Mouse (Mus musculus) CD4-positive, CD25-positive, alpha-beta regulatory T cell, adult 2 months (primary cell): Measurements from ENCODE around the gene Polr3b.

Experiments
- DNase-seq: peaks from one replicate; pipeline ENCODE4 v3.0.0-alpha.2; 2012; ENCODE audit warnings: low read depth, low spot score

Polr3b gene

DNA sequence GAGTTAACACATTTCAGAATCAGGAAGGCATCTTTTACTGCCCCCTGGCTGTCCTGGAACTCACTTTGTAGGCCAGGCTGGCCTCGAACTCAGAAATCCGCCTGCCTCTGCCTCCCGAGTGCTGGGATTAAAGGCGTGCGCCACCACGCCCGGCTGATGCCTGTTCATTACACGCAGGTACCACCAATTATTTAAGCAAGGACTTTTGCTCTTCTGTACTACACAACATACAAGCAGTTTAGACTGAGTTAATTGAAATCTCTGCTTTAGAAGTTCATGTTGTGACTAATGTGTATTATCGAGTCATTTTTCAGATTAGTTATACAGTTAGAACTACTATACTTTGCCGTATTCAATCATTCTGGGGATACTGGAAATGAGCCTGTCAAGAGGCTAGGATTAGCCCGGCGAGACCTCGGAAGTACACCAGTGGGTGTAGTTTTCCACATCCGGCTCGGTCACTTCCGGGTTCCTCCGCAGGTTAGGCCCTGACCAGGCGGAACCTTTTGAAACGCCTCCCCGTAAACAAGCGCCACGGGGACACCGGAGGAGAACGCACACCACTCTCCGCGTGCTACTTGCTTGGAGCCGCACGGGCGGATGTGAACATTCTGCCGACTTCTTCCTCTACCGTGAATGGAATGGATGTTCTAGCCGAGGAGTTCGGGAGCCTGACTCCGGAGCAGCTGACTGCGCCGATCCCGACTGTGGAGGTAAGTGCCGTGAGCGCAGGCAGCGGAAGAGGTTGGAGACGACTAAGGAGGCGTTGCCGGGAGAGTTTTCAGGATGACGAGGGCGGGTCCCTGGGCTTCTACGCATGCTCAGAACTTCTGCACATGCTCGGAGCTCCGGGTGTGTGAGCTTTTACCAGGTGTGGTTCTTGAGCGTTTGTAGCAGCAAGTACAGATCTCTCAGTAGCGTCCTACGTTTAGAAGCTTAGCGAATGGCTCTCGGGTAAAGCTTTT is at the start of gene Polr3b:
TSS of gene Polr3b (plus strand) at position 467 of the 965 bp plus-strand sequence.
- peak; percentile 93 for DNase-seq

DNA sequence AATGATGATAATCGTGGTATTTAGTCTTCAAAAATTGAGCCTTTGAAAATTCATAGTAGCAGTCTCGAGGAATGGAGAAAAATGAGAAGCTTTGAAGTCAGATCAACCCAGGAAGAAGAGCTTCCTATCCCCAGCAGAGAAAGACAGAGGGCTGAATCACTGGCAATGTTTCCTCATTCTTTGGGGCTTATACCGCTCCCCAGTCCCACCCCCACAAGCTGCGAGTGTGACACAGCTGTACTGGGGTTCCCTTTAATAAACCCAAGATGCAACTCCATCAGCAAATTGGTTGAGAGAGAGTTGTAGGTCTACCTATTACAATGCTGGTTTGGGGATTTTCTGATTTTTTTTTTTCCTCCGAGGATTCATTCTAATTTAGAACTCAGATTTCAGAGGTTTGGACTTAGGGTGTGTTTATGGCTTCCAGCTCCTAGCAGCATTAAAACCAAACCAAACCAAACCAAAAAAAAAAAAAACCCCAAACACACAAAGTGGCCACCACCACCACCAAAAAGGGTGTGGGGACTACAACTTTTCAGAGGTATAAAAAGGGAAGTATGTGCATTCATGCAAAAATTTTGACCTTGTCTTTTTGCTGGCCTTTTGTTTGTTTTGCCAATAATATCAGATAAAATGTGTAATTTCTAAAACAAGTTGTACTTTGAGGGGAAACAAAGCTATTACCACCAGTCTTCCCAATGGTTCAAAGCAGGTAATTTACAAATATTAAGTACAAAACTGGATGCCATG is 48.2 kb upstream of the Polr3b start:
- no peak for DNase-seq

DNA sequence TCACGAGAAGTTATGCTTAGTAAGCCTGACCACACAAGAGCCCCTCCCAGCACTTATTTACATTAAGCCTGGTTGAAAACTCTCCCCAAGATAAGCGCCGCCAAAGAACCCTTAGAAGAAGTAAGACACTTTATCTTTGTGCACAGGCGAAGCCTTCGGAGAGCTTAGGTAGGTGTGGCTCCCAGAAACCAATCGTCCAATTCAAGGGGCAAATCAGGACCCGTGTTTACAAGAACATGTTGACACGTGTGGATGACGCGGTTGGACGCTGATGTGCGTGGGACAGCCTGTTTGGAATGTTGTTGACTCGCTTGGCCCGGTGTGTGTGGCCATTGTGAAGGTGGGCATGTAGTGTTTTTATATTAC is 46.1 kb upstream of the Polr3b start:
- no peak for DNase-seq

DNA sequence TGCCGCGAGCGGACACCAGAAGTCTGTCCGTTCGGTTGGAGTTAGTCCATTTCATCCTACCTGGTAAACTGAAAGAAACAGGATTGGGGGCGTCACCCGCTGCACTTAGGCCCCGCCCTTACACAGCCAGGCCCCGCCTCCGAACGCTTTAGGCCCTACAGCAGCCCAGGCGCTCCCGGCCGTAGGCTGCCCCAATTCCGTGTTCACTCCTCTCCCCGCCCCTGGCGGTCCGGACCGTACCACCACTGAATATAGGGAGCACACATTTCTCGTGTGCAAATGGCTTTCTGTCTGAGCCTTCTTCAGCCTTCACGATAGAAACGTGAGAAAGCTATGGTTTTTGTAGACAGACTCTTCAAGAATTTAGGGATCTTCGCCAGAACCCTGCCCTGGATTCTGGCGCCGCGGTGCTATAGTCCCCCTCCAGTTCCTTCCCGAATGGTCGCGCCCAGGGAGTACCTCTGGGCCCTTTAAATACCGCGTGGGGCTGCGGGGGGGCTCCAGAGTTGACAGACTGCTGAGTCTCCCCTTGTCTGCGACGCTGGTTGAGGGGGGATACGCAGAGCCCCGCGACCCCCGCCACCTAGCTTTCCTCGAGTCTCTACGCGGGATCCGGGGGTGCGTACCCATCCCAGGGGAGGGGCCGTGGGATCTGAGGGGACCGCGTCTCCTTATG is 45.6 kb upstream of the Polr3b start, which contains the start of gene Tcp11l2:
TSS of gene Tcp11l2 (plus strand) at position 232 of the 676 bp plus-strand sequence.
- DNase-seq = peak; percentile 97

DNA sequence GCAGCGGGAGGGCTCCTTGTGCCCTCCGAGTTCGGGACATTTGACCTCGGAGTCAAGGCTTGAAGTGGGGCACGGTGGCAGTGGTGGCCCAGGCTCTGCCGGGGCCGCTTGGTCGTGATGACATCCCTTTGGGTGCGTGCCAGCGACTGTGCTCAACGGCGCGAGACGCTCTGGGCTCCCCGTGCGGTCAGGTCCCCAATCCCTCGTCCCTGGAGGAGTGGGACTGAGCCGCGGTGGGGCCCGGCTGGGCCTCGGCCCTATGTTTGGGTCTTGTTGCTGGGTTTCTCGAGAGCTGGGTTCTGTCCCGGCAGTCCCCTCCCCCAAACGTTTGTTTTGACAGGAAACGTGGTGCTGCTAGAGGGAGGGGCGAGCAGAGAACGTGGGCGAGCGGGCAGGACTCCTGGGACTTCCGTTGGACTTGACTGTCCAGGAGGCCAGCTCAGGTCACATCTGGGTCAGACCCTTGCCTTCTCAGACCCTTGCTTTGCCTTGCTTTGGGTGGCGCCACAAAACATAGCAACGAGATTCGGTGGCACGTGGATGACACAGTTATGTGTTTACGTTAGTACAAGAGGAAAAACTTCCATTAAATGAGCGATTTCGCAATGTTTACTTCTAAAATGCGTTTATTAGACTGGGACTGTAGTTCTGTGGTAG is 44.9 kb upstream of the Polr3b start:
- peak; percentile 88 for DNase-seq

DNA sequence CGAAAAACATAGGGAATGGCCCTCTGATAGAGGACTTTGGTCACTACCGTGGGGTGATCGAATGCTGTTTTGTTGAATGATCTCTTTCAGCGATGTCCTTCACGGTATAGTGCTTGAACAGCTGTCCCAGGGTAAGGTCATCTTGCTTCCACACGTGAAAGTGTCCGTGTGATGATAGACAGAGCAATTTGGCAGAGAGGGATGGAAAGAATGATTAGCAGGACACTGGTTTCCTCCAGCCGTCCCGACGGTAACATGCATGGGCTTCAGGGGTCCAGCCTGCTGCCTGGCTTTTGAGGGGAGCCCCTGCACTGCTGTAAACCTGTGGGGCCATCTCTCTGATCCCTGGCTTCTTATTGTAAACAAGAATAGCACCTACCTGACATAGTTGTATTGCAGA is 43.4 kb upstream of the Polr3b start:
- DNase-seq = no peak

DNA sequence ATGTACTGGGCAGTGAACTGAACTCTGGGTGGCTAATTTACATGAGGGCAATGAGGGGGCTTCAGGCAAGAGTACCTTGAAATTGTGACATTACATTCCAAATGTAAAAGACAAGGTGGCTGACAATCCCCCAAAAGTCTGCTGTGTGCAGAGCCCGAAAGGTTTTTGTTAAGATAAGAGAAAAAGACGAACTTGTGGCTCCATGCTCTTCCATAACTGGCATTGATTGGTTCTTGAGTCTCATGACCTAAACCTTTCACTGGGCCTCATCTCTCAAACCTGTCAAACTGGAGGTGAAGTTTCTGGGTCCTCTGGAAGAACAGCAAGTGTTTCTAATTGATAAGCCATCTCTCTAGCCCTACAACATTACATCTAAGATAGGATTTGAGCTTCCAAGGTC is 42.6 kb upstream of the Polr3b start:
- DNase-seq = no peak

DNA sequence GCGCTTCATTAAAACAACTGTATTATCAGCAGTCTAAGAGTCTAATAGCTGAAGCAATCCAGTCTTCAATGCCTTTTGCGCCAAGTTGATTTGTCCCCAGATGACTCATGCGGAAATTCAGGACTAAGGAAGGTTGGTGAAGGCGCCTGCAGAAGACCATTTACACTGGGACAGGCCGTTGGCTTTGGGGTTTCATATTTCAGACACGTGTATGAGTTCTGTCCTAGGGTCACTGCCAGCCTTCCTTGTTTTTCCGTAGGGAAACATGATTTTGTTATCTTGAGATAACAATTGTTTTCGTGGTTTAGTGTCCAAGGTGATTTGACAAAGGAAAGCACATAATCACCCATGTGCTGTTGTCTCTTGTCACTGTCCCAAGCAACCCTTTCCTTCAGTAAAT is 40.9 kb upstream of the Polr3b start:
- no peak for DNase-seq

DNA sequence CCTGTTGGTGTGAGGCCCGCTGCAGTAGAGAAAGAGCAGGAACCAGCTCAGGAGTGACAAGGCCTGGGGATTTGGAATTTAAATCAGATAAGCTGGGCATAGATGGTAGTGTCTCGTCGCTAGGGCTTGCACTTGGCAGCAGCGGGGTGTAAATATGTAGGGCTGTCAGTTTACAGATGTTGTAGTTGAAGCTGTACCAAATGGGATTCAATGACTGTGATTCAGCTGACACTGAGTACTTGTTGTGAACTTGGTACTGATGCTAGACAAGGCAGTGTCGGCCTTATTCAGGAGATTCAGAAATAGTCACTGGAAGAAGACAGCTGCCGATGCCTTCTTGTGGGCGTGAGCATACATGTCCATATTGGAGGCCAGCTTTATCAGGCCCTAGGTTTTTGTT is 39.9 kb upstream of the Polr3b start:
- no peak for DNase-seq

DNA sequence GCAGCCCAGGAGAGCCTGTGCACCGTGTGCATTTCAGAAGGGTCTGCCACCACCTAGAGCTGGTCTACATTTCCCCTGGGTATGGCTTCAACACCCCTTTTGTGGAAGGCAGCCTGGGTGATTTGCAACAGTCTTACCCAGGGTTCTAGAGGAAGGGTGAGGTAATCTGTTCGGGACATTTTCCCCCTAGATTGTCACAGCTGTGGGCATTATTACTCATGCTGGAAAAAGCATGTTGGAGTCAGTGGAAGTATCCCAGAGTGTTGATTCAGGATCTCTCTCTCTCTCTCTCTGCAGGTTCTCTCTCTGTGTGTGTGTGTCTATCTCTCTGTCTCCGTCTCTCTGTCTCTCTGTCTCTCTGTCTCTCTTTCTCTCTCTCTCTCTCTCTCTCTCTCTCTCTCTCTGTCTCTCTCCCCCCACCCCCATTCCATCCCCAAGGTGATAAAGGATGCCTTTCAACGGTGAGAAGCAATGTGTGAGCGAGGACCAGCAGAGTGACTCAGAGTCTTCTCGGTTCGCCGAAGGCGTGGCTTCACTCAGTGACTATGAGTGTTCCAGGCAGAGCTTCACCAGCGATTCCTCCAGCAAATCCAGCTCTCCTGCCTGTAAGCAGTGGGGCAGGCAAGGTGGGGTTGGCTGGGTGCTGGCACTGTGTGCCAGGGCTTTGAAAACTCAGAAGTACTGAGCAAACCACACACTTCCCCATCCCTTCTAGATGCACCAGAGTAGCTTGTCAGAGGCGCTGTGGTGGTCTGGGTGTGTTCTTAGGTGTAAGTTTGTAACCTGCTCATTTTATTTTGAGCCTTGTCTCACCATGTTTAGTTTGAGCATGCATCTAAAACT is 37.4 kb upstream of the Polr3b start:
- DNase-seq = peak; percentile 9

DNA sequence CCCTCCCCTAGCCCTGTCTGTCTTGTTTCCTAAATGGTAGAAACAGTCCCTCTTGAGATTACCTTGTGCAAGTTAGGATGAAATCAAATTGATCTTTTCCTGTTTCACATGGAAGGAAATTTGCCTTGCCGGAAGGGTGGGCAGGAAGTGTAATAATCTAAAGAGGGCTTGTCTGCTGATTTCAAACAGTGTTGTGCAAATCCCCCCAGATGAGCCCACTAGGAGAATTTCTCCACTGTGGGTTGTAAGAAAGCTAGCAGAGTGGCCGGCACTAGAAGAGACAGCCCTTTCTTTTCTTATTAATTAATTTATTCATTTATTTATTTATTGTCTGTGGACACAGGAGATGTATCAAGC is 36.8 kb upstream of the Polr3b start:
- no peak for DNase-seq

DNA sequence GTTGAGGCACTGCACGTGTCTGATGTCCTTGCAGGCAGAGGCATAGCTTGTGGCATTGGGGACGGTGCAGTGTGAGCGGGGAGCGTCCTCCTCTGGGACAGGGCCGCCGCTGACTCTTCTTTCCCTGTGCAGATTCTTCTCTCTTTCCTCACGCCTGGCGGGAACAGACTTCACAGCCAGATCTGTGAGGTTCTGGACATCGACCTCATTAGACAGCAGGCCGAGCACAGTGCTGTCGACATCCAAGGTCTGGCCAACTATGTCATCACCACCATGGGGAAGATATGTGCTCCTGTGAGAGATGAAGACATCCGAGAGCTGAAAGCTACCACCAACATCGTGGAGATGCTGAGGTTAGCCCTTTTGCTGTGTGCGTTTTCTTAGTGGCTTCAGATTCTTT is 31.1 kb upstream of the Polr3b start:
- DNase-seq = no peak

DNA sequence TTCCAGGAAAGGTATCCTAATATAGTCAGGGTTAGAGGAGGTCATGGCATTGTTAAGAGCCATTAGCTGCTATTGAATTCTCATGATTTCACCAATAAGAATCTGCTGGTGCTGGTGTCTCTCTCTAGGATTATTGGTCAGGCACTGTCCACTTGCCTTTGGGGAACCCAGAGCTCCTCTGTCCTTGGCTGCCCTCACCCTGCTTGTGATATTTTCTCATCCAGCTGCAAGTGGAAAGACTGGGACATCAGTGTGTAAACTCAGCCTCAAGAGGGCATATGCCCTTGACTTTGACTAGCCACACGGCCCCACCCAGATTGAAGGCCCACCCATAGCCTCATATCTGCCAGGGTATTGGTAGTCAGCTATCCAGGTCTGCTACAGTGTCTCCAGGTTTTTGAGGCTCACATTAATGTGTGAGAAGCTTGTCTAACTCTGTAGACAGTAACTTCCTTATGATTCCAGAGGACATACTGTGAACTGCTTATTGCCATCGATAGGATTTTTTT is 30.4 kb upstream of the Polr3b start:
- no peak for DNase-seq

DNA sequence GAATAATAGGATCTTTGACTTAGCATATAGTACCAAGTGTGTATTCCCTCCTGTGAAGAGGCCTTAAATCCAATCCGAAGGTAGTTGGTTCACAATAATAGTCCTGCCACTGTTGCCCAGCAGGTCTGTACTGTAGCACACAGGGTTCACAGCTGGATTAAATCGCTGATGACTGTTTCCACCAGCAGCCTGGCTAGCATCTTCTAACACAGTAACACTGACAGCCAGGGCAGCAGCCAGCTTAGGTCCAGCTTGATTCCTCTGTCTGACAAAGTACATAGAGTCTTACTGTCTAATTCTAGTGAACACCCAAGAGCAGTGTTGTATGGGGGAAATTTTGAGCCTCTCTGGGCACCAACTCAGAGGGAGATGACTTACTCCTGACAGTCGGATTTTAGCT is 29.3 kb upstream of the Polr3b start:
- DNase-seq = no peak

DNA sequence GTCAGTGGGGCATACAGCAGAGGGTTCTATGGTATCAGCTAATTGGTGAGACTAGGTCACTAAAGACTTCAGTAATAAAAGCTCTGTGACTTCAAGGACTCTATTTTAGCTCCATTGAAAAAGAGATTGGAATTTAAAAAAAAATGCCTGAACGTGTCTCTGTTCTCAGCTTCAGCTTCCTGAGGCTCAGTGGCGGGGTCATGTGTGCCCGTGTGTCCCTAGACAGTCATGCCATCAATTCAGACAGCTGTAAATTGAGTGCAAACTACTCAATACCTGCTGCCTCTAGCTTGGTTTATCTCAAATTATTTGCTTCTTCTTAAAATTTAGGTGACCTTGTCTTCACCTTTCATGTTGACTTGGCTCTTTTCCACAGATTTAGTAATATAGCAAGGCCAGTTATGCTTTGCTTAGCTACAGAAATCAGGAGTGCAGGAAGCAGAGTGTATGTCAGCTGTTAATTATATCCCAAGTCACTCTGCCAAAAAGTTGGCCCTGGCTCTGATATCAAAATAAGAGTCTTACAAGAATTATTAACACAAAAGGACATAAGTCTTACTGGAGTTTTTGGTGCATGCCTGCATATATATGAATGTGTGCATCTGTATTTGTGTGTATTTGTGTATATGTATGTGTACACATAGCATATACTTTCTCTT is 24.8 kb upstream of the Polr3b start:
- no peak for DNase-seq

DNA sequence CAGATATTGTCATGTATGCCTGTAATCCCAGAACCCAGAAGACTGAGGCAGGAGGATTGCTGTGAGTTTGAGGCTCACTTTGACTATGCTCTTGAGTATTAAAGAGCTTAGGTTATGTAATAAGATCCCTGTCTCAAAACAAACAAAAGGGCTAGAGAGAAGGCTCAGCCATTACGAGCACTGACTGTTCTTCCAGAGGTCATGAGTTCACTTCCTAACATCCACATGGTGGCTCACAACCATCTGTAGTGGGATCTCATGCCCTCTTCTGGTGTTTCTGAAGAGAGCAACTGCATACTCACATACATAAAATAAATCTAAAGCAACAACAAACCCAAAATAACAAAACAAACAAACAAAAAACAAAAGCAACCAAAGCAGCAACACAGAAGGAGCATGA is 23.9 kb upstream of the Polr3b start:
- no peak for DNase-seq

DNA sequence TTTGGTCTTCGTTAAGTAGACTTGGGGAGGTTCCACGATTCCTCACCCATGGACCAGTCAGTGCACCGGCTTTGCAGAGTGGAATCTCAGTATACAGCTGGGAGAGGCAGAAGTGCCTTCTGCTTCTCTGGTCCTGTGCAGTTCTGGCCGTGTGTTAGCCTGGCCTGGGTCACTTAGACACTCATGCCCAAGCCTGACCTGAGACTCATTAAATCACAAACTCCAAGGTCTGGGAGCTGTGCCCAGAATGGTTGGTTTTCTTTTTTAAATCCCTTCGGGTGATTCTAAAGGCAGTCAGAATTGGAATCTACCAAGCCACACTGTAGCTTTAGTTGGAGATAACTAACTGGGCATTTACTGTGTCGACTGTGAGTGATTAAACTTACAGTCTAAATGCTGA is 22.0 kb upstream of the Polr3b start:
- no peak for DNase-seq

DNA sequence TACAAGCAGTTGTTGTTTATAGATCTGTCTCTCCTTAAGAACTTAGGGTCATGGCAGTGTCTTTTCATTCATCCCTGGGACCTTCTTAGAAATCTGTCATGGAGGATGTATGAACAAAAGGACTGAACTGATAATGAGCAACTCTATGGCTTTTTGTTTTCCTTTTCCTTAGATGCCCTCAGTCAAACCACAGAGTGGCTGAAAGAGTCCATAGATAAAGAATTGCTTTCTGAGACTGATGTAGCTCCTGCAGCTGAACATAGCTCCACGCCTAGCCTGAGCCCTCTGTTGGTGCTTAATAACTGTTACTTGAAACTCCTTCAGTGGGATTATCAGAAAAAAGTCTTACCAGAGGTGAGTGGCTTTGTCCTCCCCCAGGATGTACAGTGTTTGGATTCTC is 17.8 kb upstream of the Polr3b start:
- no peak for DNase-seq

DNA sequence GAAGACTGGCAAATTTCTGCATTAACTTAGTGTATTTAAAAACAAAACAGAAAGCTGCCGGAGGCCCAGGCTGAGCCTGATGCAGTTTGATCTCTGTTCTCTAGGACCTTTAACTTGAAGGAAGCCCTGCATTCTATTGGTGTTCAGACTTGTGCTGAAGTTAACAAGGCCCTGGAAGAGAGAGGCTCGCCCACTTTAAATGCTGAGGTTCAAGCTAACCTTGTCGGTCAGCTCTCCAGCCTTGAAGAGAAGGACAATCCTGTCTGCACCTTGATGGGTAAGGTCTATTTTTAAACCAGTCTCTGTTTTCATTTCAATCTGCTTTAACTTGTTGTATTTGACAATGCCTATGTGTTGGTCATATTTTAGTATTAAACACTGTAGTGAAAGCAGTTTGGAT is 13.7 kb upstream of the Polr3b start:
- no peak for DNase-seq

DNA sequence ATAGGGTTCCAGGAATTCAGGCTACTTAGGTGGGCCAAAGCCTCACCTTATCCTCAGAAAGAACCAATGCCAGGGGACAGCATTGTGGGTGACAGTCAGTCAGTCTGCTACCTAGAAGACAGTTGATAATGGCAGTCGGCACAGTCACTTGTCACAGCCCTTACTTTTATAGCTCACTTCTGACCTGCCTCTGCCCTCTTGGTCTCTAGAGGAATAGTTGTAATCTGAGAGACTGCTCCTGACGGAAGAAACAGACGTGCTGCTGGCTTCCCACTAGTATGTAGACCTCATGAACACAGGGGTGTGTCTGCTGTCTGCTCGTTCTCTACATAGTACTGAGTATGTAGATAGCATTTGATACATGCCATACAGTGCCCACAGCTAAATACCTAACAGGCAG is 11.8 kb upstream of the Polr3b start:
- DNase-seq = no peak
